Mouse (Mus musculus): Measurements from ENCODE around the gene Necab2.

The Necab2 gene

DNA sequence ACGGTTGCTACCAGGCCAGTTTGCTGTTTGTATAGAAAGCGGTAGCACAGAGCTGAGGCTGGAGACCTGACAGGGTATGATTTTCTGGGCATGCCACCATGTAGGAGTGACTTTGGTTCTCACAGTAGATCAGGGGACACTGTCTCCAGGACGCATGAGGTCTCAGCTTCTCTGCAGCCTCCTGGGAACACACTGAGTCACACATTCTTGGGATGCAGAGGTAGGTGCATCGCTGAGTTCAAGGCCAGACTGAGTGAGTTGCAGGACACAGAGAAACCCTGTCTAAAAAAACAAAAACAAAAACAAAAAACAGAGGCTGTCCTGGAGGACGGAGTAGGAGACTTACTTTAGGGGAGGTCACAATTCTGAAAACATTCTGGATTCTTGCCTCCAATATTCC, 6.4 kb downstream of the Necab2 start:
- DNase-seq (ENCODE audit: low spot score in 2 of 2): no peak

DNA sequence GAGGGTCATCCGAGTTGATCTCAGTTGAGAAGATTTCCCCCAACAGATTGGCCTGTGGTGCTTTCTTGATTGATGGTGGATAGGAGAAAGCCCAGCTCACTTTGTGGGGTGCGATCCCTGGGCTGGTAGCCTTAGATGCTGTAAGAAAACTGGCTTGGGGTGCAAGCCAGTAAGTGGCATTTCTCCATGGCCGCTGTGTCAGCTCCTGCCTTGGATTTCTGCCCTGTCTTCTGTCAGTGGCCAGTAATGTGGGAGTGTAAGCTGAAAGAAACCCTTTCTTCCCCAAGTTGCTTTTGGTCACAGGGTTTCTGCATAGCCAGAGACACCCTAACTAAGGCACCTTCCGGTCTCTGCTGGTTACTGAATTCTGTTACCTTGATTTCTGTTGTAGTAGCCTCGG, 9.5 kb downstream of the Necab2 start:
- no peak for DNase-seq (ENCODE audit: low spot score in 2 of 2)

DNA sequence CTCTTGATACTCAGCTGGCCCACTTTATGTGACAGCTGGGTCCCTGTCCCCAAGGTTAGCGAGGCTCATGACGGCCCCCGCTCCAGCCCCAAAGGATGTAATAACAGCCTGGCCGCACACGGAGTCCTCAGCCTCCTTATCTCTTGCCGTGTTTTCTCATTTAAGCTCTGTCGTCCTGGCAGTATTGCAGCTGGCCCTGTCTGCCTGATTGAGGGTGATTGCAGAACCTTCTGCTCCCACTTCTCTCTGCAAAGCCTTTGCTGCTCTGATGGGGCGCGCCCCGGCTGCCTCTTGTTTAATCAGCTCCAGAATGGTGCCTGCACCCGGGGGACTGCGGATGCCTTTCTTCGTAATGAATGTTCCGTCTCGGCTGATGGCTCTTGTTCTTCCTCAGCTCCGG, 13.2 kb downstream of the Necab2 start:
- no peak for DNase-seq (ENCODE audit: low spot score in 2 of 2)

DNA sequence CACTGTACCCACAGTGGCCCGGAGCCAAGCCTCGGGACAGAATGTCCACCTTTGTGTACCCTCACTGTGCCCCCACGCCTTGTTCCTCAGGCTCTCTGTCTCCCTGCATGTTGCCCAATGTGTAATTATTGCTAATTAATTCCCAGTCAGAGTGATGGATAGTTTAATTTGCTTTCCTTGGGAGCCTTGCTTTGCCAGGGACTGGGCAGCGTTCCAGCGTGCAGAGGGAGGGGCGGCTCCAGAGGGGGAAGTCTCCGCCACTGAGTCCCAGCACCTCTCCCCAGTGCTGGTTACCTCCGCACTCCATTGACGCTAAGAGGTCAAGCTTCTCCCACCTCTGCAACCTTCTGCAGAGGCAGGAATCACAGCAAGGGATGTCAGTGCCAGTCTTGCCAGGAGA, 14.8 kb downstream of the Necab2 start:
- DNase-seq (ENCODE audit: low spot score in 2 of 2): no peak

DNA sequence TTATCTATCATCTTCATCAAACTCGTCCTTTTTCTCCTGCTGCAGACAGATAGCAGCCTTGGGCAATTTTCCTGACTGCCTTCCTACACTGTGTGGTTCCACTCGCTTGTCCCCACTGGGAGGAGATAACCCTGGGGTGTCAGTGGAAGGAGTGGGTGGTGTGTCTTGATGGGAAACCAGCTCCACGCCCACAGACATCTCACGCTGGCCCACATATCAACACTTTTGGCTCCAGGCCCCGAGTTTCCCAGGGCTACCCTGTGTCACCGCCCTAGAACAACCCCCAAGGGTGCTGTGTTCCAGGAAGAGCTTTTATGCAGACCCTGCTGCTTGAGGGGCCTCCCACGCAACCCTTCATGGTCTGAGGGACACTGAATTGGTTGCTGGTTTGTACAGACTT, 17.2 kb downstream of the Necab2 start:
- peak in 1 of 2 experiments; percentile 13 for DNase-seq (ENCODE audit: low spot score in 2 of 2)

DNA sequence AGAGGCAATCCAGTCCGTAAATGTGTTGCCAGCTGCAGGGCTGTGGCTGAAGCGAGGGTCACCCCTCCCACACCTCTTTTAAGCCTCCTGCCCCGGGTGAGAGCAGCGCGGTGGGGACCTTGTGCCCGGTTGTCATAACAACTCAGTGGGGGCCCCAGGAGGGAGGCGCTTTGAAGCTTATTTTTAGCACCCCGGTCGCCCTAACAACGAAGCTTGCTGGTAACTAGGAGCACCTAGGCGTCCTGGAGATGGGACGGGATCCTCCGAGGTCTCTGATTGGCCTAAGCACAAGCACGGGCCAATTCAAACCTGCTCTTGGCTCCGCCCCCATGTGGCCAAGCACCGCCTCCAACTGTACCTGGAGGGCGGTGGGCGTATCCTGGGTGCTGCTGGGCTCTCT, 19.6 kb downstream of the Necab2 start:
- no peak for DNase-seq (ENCODE audit: low spot score in 2 of 2)

DNA sequence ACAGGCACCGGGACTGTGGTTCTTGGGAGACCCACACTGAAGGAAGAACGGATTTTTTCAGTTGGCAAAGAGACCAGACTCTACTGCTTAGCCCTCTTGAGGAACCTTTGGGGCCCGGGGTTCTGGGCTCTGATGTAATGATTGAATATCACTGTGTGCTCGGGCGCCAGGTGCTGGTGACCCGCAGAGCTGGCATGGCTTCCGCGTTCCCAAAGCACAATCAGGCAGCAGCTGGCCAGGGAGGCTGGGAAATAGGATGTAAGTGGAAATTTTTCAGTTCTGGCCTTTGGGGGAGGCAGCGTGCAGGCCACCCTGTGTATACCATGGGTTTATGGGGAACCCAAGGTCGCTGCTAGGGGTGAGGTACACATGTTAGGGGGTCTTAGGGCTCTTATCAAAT, 20.3 kb downstream of the Necab2 start:
- DNase-seq (ENCODE audit: low spot score in 2 of 2): no peak

DNA sequence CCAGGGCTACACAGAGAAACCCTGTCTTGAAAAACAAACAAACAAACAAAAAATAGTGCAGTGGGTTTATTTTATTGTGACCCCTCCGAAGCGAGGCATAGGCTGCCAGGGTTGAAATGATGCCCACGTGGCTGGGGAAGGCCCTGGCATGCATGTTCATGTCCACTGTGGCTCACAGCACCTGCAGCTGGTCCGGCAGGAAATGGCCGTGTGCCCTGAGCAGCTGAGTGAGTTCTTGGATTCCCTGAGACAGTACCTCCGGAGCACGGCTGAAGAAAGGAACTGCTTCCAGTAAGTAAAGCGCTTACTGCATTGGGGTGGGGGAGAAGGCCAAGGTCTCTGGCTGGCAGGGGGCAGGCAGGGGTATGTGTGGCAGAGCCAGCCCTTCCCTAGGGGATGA, 21.6 kb downstream of the Necab2 start:
- no peak for DNase-seq (ENCODE audit: low spot score in 2 of 2)

DNA sequence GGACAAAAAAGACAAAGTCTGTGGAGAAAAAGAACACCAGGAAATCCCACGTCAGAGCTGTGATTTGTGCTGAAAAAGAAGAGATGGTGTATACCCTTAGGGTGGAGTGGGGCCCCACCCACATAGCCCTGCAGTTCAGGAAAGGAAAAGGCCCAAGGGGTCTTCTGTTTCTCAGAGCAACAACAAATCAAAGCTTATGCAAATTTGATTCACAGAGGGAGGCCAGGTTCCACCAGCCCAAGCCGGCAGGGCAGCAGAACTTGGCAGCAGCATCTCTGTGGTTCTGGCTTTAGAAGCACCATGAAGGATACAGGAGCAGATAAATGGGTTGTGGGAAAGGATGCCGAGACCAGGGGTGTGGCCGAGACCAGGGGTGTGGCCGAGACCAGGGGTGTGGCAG, 32.2 kb downstream of the Necab2 start:
- DNase-seq (ENCODE audit: low spot score in 2 of 2): no peak

DNA sequence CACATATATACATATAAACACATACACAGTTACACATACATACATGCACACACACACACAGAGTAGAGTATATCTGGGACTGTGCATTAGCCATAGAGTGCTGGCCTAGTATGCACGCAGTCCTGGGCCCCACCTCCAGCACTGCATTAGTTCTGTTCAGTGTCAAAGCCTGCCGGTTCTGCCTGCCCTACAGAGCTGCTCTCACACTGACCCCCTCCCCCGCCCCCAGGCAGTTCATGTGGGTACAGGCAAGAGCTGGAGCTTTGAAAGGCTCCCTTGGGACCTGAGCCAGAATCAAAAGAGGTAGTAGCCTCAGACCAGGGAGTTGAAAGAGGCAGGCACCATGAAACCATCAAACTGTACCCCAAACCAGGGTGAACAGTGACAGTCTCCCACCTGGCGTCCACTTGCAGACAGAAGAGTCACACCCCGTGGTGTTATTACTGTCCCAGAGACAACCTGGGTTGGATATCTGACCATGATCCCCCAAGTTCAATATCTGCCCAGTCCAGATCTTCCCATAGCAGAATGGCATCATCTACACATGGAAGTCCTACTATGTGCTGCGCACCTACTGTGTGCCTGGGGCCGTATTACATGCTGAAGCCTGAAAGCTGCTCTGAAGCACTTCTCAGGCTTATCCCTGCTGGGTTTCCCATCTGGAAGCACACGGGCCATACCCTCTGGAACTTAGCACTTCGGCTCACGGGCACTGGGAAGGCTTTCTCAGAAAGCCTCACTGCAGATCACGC, 37.8 kb downstream of the Necab2 start:
- DNase-seq (ENCODE audit: low spot score in 2 of 2): peak; percentile 54 to 60

DNA sequence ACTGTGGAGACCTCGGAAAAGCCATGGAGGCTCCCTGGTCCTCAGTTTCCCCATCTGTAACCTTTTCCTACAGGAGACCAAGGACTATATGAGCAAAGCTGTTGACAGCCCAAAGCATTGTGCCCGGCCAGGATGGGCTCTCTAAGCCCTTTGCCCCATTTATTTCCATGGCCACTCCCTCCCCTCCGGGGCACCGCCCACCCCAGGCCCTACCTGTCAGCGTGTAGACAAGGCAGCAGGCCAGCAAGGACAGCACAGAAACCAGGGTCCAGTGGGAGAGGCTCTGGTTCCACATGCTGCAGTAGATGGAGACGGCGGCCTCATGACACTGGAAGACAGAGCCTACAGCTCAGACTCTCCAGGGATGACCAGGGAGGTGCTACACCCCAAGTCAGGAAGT, 40.6 kb downstream of the Necab2 start:
- no peak for DNase-seq (ENCODE audit: low spot score in 2 of 2)

DNA sequence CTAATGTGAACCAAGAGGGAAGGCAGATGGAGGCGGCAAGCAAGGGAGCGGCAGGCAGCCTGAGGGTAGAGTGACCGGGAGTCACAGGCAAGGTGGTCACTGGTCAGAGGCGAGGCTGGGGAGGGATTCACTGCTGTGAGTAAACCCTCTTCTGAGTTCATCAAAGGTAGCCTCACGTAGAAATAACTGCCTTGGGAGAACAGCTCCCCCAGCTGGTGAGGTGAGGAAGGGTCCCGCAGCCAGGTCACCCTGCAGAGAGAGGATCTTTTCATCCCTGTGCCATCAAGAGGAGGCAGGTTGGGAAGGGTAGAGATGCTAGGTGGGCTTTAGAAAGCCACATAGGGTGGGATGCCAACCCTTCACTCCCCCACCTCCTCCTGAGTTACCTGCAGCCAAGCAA, 50.3 kb downstream of the Necab2 start:
- DNase-seq (ENCODE audit: low spot score in 2 of 2): peak; percentile 17 to 35

DNA sequence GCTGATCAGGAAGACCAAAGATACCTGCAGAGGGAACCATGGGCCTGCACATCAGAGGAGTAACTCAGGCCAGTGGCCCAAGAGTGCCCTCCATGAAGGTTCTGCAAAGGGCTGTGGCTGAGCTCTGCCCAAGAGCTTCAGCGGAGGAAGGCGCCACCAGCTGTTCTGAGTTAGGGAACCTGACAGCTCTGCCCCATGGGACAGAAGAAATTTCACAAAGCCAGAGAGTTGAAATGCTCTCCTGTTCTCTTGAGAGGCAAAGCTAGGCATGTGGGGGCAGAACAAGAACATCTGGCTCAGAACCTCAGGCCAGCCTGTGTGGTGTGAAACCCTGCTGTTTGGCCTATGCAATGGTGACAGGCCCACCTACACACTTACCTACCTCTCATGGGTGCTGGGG, 53.3 kb downstream of the Necab2 start:
- no peak for DNase-seq (ENCODE audit: low spot score in 2 of 2)

DNA sequence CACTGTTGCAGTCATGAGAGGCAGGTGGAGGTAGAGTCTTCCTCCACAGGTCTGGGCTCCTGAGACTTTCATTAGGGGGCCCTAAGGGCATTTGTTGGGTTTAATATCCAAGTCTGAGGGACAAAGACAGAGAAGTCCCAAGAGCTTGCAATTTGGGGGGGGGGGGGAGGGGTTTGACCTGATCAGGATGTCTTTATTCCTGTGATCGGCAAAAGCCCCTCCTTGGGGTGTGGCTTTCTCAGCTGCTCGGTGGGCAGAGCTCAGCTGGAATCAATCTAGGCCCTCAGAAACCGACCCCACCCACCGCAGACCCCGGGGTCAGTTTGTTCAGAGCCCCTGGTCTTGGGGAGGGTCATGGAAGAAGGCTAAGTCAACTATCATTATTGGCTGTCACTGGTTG, 55.1 kb downstream of the Necab2 start, which contains the start of gene Slc38a8:
Slc38a8 (minus strand) TSS at position 101 of the 400 bp plus-strand sequence.
- no peak for DNase-seq (ENCODE audit: low spot score in 2 of 2)

DNA sequence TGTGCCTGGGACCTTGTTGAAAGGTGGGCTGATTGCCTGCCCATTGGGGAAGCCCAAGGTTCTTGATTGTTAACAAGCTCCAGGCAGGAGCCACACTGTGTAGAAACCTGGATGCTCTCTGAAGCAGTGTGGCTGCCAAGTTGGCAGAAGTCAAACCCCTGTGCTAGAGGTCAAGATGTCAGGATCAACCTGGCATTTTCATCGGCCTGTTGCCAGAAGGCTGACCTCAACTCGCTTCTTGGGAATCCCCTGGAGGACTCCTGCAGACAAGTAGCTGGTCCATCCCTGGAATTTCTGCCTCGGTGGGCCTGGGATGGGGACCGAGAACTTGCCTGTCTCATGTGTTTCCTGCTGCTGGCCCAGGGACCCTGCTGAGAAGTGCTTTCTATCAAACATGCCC, 55.6 kb downstream of the Necab2 start:
- no peak for DNase-seq (ENCODE audit: low spot score in 2 of 2)

DNA sequence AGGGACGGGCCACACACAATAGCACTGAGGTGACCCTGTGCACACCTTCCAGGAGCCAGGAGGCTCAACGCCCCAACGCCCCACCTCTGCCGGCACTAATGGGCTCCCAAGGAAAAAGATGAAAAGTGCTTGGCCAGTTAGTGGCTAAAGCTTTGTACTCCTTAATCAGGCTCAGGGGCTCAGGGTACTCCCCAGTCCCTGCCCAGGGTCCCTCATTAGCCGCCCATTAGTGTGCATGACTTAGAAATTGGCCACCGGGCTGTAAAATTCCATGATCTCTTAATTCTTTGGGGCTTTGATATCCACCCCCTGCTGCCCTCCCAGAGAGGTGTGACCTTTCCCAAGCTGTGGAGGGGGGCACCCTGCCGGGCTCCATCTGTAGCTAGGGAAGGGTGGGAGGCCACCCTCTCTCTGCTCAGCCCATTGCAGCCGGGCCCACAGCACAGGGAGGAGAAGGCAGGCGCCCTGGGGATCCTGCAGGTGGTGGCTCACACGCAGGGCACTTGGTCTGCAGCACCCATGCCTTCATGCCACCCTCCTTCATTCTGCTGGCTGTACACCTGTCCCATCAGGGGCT, 56.8 kb downstream of the Necab2 start:
- DNase-seq (ENCODE audit: low spot score in 2 of 2): no peak

DNA sequence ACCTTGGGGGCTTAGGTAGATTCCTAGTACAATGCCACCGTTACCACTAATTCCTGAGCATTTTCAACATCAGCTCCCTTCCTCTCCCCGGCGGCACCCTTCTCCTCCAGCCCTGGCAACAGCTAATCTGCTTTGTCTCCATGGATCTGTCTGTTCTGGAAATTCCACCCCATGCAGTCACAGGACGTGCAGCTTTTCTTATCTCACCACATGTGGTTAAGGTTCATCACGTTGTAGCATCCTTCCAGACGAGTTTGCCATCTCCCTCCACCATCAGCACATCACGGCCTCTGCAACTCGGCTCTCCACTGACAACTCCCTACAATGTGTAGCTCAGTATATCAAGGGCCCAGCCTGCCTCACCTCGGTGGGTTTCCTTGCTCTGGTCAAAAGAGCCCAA, 59.0 kb downstream of the Necab2 start:
- no peak for DNase-seq (ENCODE audit: low spot score in 2 of 2)

DNA sequence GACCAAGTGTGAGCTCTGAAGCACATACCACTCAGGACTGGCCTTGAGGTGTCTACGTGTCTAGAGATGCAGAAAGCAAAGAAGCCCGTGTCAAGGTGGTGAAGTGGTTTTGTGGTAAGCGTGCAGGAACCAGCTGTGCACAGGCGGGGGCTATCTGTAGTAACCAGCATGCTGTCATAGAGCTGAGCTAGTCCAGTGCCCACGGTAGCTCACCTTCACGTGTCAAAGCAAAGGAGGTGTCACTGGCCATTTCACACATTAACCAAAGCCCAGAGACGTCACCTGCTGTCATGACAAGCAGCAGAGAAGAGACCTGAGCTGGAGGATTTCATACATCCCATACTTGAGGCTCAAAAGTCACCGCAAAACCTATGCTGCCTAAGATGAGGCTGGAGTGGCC, 59.6 kb downstream of the Necab2 start:
- no peak for DNase-seq (ENCODE audit: low spot score in 2 of 2)

DNA sequence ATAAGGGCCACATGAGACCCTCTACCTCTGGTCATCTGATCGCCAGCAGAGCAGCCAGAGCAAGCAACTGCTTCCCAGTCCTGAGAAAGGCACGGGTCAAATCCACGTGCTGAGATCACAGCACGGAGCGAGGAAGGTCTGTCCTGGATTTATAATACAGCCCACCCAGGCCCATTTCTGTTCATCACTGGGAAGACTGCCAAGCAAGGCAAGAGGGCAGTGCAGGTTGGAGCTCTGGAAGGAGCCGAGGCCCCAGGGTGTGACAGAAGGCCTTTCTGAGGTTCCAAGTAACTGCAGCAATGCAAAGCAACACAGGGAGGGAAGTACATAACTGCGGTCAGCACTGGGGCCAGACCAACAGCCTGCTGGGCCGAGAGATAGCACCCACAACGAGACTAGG, 64.0 kb downstream of the Necab2 start:
- DNase-seq (ENCODE audit: low spot score in 2 of 2): no peak

DNA sequence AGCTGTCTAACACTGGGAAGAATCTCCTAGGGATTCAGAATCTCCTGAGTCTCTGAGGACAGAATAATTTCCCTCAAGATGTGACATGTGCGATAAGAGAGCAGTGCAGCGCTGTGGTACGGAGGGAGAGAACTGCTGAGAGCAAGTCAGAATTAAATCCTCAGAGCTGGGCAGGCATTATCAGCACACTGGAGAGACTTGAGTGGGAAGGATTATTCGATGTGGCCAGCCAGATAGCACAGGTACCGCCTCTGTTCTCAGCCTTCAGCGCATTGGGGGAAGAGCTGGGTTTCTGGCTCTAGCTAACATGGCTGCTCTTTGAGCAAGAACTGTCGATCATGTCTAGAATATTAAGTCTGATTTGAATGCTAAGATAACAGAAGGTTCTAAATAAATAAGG, 65.2 kb downstream of the Necab2 start:
- no peak for DNase-seq (ENCODE audit: low spot score in 2 of 2)

DNA sequence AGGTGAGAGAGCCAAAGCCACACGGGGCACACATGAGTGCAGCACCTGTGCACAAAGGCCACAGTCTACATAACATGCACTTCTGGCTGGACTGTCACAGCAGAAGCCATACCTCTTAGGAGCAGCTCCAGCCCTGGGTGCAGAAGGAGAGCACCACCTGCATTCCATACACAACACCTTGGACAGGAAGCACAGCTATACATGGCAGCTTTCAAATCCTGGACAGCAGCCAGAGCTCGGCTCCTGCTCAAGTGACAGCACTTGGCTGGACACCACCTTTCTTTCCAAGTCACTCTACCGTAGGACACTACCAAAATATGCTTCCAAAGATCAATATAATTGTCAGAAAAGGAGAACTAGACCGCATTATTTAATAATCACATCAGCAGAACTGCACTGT, 66.9 kb downstream of the Necab2 start:
- DNase-seq (ENCODE audit: low spot score in 2 of 2): no peak

DNA sequence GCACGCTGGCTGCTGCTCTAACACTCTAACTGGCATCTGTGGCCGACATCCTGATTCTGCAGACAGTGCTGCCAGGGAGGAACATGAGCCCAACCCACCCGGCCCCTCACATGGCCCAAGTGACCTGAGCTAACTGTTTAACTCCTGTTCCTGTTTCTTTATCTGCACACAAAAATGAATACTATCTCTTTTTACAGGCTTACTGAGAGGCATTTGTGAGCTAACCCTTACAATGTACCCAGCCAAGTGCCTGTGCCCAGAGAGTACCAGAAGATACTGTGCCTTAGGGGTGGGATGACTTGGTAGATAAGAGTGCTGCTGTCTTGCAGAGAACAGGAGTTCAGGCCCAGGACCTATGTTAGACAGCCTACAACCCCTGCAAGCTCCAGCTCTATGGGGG, 68.4 kb downstream of the Necab2 start:
- DNase-seq (ENCODE audit: low spot score in 2 of 2): no peak

DNA sequence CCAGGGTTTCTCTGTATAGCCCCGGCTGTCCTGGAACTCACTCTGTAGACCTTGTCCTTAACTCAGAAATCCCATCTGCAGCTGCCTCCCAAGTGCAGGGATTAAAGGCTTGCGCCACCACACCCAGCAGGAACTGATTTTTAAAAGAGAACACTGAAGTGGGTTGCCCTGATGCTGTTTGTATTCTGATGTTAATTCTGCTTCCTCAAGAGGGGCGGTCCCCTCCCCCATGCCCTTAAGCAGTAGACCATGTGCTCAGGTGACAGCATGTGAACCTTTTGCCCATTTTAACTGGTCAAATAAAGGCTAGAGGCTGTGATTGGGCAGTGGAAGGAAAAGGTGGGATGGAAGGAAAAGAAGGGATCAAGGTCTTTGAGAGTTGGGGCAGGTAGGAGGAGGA, 69.2 kb downstream of the Necab2 start:
- DNase-seq (ENCODE audit: low spot score in 2 of 2): no peak

DNA sequence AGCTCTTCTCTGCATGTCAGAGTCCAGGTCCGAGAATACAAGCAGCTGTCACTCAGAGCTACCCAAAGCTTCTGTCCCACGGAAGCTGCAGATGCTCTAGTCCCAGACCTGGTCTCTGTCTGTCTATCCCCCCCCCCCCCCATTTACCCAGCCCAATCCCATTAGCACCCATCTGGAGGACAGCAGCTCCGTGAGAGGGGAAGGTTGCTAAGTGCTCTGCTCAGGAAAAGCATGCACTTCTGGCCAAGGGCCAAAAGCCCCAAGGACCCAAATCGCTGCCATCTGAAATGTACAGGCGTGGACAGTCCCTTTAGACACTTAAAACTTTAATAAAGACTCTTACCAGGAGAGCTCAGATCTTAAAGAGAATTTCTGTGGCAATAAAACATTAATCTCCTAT, 70.2 kb downstream of the Necab2 start:
- no peak for DNase-seq (ENCODE audit: low spot score in 2 of 2)
